In the genomic region with DNA sequence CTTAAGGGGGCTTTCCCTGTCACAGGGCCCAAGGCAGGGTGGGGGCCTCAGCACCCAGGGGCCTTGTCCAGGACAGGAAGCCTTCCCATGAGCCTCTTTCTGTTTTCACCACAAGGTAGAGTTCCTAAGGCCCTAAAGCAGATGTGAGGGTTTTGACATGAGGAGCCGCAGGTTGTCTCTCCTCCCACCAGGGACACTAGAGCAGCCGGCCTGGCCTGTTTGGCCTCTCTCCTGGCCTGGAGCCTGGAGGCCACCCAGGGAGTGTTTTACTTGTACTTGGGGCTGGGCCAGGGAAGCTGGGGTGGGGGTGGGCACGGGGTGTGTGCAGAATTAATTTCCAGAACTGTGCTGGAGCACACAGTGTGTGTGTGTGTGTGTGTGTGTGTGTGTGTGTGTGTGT, we compare ENCODE assay signal across 9 mouse cellular contexts. TPM values are rescaled to one million over a fixed set of nuclear protein-coding genes. Genes with fewer than 3 reads are reported as not detected.
A peak's percentile ranks its signal among the peaks of the same experiment; 100 is the strongest.
DNase-seq lines count a peak whose midpoint lies in the region; ATAC-seq and TF ChIP-seq lines count a peak whose summit lies in the region.
"Had no signal": no experiment of that assay in that cellular context is flagged by ENCODE, and none has a peak within 500 bp of the region (broad histone marks: within the 10 kb centered on the region; RNA-seq: fewer than 3 reads in every experiment).

No protein-coding gene starts in this region.

- 13% methylated on average over 3 of the region's 3 CpGs for whole genome bisulfite sequencing in limb, embryonic 14.5 days
- 46% methylated on average over 3 of the region's 3 CpGs for WGBS in limb, embryonic 10.5 days
- WGBS in embryonic facial prominence, embryonic 11.5 days: 41% methylated on average over 3 of the region's 3 CpGs
- 18% methylated on average over 3 of the region's 3 CpGs for WGBS in heart, embryonic 13.5 days

- no peaks in the 10 kb centered on the region for H3K9me3 ChIP-seq in limb, embryonic 14.5 days (ENCODE audit: control insufficient read depth, low read length)
- H3K9me3 ChIP-seq in limb, embryonic 10.5 days (replicated peaks): no peaks in the 10 kb centered on the region
- no peaks in the 10 kb centered on the region for H3K9me3 ChIP-seq in embryonic facial prominence, embryonic 11.5 days (replicated peaks; ENCODE audit: control insufficient read depth, low read length)
- H3K9me3 ChIP-seq in heart, embryonic 13.5 days: no peaks in the 10 kb centered on the region

- DNase-seq in limb, embryonic 14.5 days (ENCODE audit: low spot score): peak; percentile 66
- no peak for DNase-seq in limb, embryonic 10.5 days (ENCODE audit: low spot score)
- DNase-seq in embryonic facial prominence, embryonic 11.5 days (ENCODE audit: low spot score): peak; percentile 18
- peak; percentile 72 to 83 for DNase-seq in kidney, postnatal 4 days
- DNase-seq in urinary bladder, postnatal 14 days (ENCODE audit: low spot score): peak; percentile 85
- DNase-seq in layer of hippocampus, adult 8-10 months (ENCODE audit: low spot score in 2 of 2): no peak
- DNase-seq in cerebellum, adult 11-12 months: no peak

- no peaks in the 10 kb centered on the region for H3K36me3 ChIP-seq in limb, embryonic 14.5 days (ENCODE audit: control insufficient read depth, insufficient read depth, low read length)
- H3K36me3 ChIP-seq in limb, embryonic 10.5 days: no peaks in the 10 kb centered on the region
- no peaks in the 10 kb centered on the region for H3K36me3 ChIP-seq in embryonic facial prominence, embryonic 11.5 days (replicated peaks; ENCODE audit: control insufficient read depth, insufficient read depth, low read depth, low read length)
- H3K36me3 ChIP-seq in heart, embryonic 13.5 days: no peaks in the 10 kb centered on the region

- H3K4me3 ChIP-seq in limb, embryonic 14.5 days (replicated peaks; ENCODE audit: low read length): no peak overlapping the region
- no peak overlapping the region for H3K4me3 ChIP-seq in limb, embryonic 10.5 days
- no peak overlapping the region for H3K4me3 ChIP-seq in embryonic facial prominence, embryonic 11.5 days (ENCODE audit: low read depth, low read length)
- H3K4me3 ChIP-seq in heart, embryonic 13.5 days: no peak overlapping the region
- H3K4me3 ChIP-seq: myocyte had no signal

- H3K9ac ChIP-seq in limb, embryonic 14.5 days (ENCODE audit: low read depth, low read length, severe bottlenecking): no peak overlapping the region
- H3K9ac ChIP-seq in embryonic facial prominence, embryonic 11.5 days (replicated peaks; ENCODE audit: low read length): no peak overlapping the region
- H3K9ac ChIP-seq in heart, embryonic 13.5 days: peak overlapping the region; percentile 29; the same call in 1 of the 2 replicates

- no peak overlapping the region for H3K4me2 ChIP-seq in limb, embryonic 14.5 days (replicated peaks; ENCODE audit: low read depth, low read length, severe bottlenecking)
- no peak overlapping the region for H3K4me2 ChIP-seq in embryonic facial prominence, embryonic 11.5 days (ENCODE audit: low read depth, low read length)
- no peak overlapping the region for H3K4me2 ChIP-seq in heart, embryonic 13.5 days

- H3K4me1 ChIP-seq in limb, embryonic 14.5 days (ENCODE audit: control insufficient read depth, insufficient read depth, low read length): peaks cover 16% of the 10 kb centered on the region
- H3K4me1 ChIP-seq in limb, embryonic 10.5 days: peaks cover 46% of the 10 kb centered on the region
- no peaks in the 10 kb centered on the region for H3K4me1 ChIP-seq in embryonic facial prominence, embryonic 11.5 days (ENCODE audit: control insufficient read depth, insufficient read depth, low read length)
- H3K4me1 ChIP-seq in heart, embryonic 13.5 days: peaks cover 30% of the 10 kb centered on the region

- H3K27ac ChIP-seq in limb, embryonic 14.5 days (replicated peaks; ENCODE audit: low read depth, low read length): no peak overlapping the region
- H3K27ac ChIP-seq in limb, embryonic 10.5 days: no peak overlapping the region
- H3K27ac ChIP-seq in embryonic facial prominence, embryonic 11.5 days (replicated peaks; ENCODE audit: low read depth, low read length): no peak overlapping the region
- H3K27ac ChIP-seq in heart, embryonic 13.5 days (replicated peaks): no peak overlapping the region

- H3K27me3 ChIP-seq in limb, embryonic 14.5 days (ENCODE audit: control insufficient read depth, insufficient read depth, low read length): no peaks in the 10 kb centered on the region
- no peaks in the 10 kb centered on the region; the same call in 1 of the 2 replicates for H3K27me3 ChIP-seq in limb, embryonic 10.5 days (ENCODE audit: low read depth, poor library complexity, severe bottlenecking)
- H3K27me3 ChIP-seq in embryonic facial prominence, embryonic 11.5 days (ENCODE audit: control insufficient read depth, insufficient read depth, low read length): no peaks in the 10 kb centered on the region; the same call in 1 of the 2 replicates
- H3K27me3 ChIP-seq in heart, embryonic 13.5 days (replicated peaks): no peaks in the 10 kb centered on the region

- ATAC-seq in limb, embryonic 14.5 days (ENCODE audit: low FRiP score, low read depth): peak; percentile 35; the same call in 1 of the 2 replicates
- no peak for ATAC-seq in embryonic facial prominence, embryonic 11.5 days (replicated peaks; ENCODE audit: insufficient number of reproducible peaks, low FRiP score, low TSS enrichment, low read depth)
- ATAC-seq in heart, embryonic 13.5 days (ENCODE audit: extremely low read depth, insufficient number of reproducible peaks, low FRiP score, low TSS enrichment): no peak

- no peak for TF ChIP-seq POLR2A in limb, embryonic 14.5 days (IDR thresholded peaks at IDR 0.05; ENCODE audit: borderline replicate concordance, extremely low read depth, insufficient read depth, insufficient read length)

RNA-seq across cellular contexts. Expression of gene Eml1, which starts 5.4 kb away (rescaled TPM):
- polyA plus RNA-seq in limb, embryonic 14.5 days (2012; rRNA removed): 36.3 and 38.4 TPM in 2 replicates
- polyA plus RNA-seq in limb, embryonic 14.5 days (2014; fragmentation: Nextera tagmentation; extraction: Ambion mirVana): 44.4 and 48.2 TPM in 2 replicates
- polyA plus RNA-seq in limb, embryonic 10.5 days (2016; fragmentation: Nextera tagmentation; extraction: Ambion mirVana): 47.1 and 64.7 TPM in 2 replicates
- polyA plus RNA-seq in embryonic facial prominence, embryonic 11.5 days (2014; fragmentation: Nextera tagmentation; extraction: Ambion mirVana): 64.1 and 69.7 TPM in 2 replicates
- polyA plus RNA-seq in heart, embryonic 13.5 days (2015; fragmentation: Nextera tagmentation; extraction: Ambion mirVana): 49.9 and 52.8 TPM in 2 replicates
- total RNA-seq in layer of hippocampus, adult 8-10 months (2022): 10 to 100 TPM; 43.0 to 51.1 (median 47.0) TPM

RNA-seq across cellular contexts. Expression of gene Cyp46a1, which starts 31.2 kb away (rescaled TPM):
- polyA plus RNA-seq in limb, embryonic 14.5 days (2012; rRNA removed): 24.8 and 30.8 TPM in 2 replicates
- polyA plus RNA-seq in limb, embryonic 14.5 days (2014; fragmentation: Nextera tagmentation; extraction: Ambion mirVana): 6.4 and 6.6 TPM in 2 replicates
- polyA plus RNA-seq in limb, embryonic 10.5 days (2016; fragmentation: Nextera tagmentation; extraction: Ambion mirVana): 1.9 and 2.0 TPM in 2 replicates
- 2.9 and 3.1 TPM in 2 replicates for polyA plus RNA-seq in embryonic facial prominence, embryonic 11.5 days (2014; fragmentation: Nextera tagmentation; extraction: Ambion mirVana)
- polyA plus RNA-seq in heart, embryonic 13.5 days (2015; fragmentation: Nextera tagmentation; extraction: Ambion mirVana): 6.4 and 6.5 TPM in 2 replicates
- total RNA-seq in layer of hippocampus, adult 8-10 months (2022): 100 to 1,000 TPM; 162 to 181 (median 170) TPM

RNA-seq across cellular contexts. Expression of gene Hhipl1, which starts 59.3 kb away (rescaled TPM):
- polyA plus RNA-seq in limb, embryonic 14.5 days (2012; rRNA removed): 2.7 and 3.0 TPM in 2 replicates
- 0.58 and 1.5 TPM in 2 replicates for polyA plus RNA-seq in limb, embryonic 14.5 days (2014; fragmentation: Nextera tagmentation; extraction: Ambion mirVana)
- polyA plus RNA-seq in limb, embryonic 10.5 days (2016; fragmentation: Nextera tagmentation; extraction: Ambion mirVana): 0.06 and 0.21 TPM in 2 replicates
- polyA plus RNA-seq in embryonic facial prominence, embryonic 11.5 days (2014; fragmentation: Nextera tagmentation; extraction: Ambion mirVana): 0.43 and 0.59 TPM in 2 replicates
- 0.71 and 1.1 TPM in 2 replicates for polyA plus RNA-seq in heart, embryonic 13.5 days (2015; fragmentation: Nextera tagmentation; extraction: Ambion mirVana)
- 1 to 10 TPM; 5.6 to 8.5 (median 7.1) TPM for total RNA-seq in layer of hippocampus, adult 8-10 months (2022)

Comparison
In these comparisons a context has a peak if more than half of its experiments do, and no peak if none do; other contexts are left out.
1. DNase-seq: peak in limb, embryonic 14.5 days (single experiment), embryonic facial prominence, embryonic 11.5 days (single experiment), kidney, postnatal 4 days (2 of 2) and urinary bladder, postnatal 14 days (single experiment); none in limb, embryonic 10.5 days (single experiment), layer of hippocampus, adult 8-10 months (0 of 2) and cerebellum, adult 11-12 months (single experiment).